Mouse (Mus musculus) urinary bladder, postnatal 10 days (tissue): Measurements from ENCODE around the gene Trim28.
"Not testable (repeated sequence)": the region's sequence is repeated elsewhere in the genome, so short reads cannot be mapped to it uniquely, and the experiment has no call there.

Experiments used
- DNase-seq: peaks from one replicate; pipeline ENCODE4 v3.0.0; 2022; ENCODE audit warnings: low spot score

The Trim28 gene

GRCm38 (mm10) chr7:13063399-13063798 lies 64.5 kb downstream of the Trim28 start:
- not testable (repeated sequence) for DNase-seq

- DNase-seq = no peak
Observed at GRCm38 (mm10) chr7:13072293-13072692, 73.4 kb downstream of the Trim28 start.
